Mouse (Mus musculus) small intestine, adult 2 months (tissue): ENCODE measurements around the gene Tor1aip2.

ENCODE experiments used
- CTCF ChIP-seq: fragments of 200-500 bp; IDR thresholded peaks from 2 replicates; pipeline ENCODE4 v1.5.1; 2012; ENCODE audit warnings: low read depth, mild to moderate bottlenecking, control low read depth, inconsistent platforms, low read length, moderate library complexity, mixed read lengths; ENCODE audit not compliant: insufficient replicate concordance, insufficient read length; ENCODE audit errors: extremely low read depth
- POLR2A ChIP-seq: fragments of 200-500 bp; IDR thresholded peaks from 2 replicates; pipeline ENCODE4 v1.6.1; 2012; ENCODE audit warnings: low read depth, mild to moderate bottlenecking, control low read depth, inconsistent platforms, low read length, moderate library complexity

GRCm38 (mm10) chr1:156085770-156086169, 50.6 kb downstream of the Tor1aip2 start:
- TF ChIP-seq POLR2A (no peak), CTCF (0 out of 2 replicates have a peak, but pooled peaks have one; percentile 20)
